Mouse (Mus musculus) activated CD4-positive, CD25-positive, alpha-beta regulatory T cell, adult 9 weeks (primary cell): Measurements from ENCODE around the gene Supt4a. TPM values are rescaled to one million over a fixed set of nuclear protein-coding genes. Genes with fewer than 3 reads are reported as not detected.

Experiments
- polyA plus RNA-seq: library from polyadenylated mRNA; unstranded; fragments of 100-300 nt; shearing (Covaris generic); gene quantifications from one replicate; pipeline ENCODE4 v1.2.1, GENCODE M21; 2017

The Supt4a gene
- polyA plus RNA-seq: 518 TPM

GRCm38 (mm10) chr11:87737175-87737740 is at the start of gene Supt4a:
Gene Supt4a, plus strand, starts transcription at chr11:87737552.

DNA sequence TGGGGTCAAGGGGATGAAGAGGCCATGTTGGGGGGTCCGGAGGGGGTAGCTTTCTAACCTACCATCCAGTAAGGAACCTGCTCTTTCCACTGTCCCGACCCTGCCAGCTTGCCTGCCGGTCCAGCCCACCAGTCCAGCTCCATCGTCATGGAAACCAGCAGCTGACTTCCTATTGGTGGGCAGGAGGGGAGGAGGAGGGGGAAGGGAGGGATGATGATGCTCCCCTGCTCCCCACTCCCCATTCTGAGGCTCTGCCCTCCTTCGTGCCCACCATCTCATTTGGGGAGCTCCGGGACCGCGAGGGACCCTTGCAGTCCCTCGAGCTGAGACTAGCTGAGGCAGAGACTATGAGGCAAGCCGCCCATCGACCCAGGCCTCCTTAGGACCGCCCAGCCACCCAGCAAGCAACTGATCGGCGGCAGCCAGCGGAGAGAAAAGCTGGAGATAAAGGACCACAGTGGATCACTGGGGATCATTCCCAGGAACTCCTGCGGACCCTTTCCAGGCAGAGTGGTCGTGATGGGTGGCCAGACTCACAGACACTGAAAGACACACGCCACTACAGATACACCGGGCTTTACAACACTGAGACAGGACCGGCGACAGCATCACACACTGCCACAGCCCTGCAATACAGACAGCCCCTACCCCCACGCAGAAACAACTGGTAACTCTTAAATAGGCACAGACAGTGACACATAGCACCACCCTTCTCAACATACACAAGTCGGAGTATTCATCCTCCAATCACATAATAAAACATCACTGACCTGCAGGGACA is 23.1 kb downstream of the Supt4a start, which contains the start of gene Tspoap1:
Gene Tspoap1 (plus strand): TSS at position 241 of the 781 bp plus-strand sequence.

Other genes starting within 250 kb of the Supt4a start
- not detected for gene Gm11492, start 170.9 kb upstream of the Supt4a start, polyA plus RNA-seq
- gene Sept4, start 168.6 kb upstream of the Supt4a start, polyA plus RNA-seq: 1.2 TPM
- gene Mtmr4, start 145.4 kb upstream of the Supt4a start, polyA plus RNA-seq: 39.1 TPM
- not detected for gene Hsf5, start 120.4 kb upstream of the Supt4a start, polyA plus RNA-seq
- gene Rnf43, start 74.8 kb upstream of the Supt4a start, polyA plus RNA-seq: 44.6 TPM
- gene Tspoap1, start 23.0 kb downstream of the Supt4a start, polyA plus RNA-seq: 6.9 TPM
- gene Mpo, start 56.0 kb downstream of the Supt4a start, polyA plus RNA-seq: not detected
- gene Lpo, start 90.7 kb downstream of the Supt4a start, polyA plus RNA-seq: not detected
- 15.2 TPM for gene Mks1, start 115.7 kb downstream of the Supt4a start, polyA plus RNA-seq
- gene Epx, start 138.0 kb downstream of the Supt4a start, polyA plus RNA-seq: not detected
- not detected for gene Olfr462, start 154.7 kb downstream of the Supt4a start, polyA plus RNA-seq
- gene Olfr463, start 159.8 kb downstream of the Supt4a start, polyA plus RNA-seq: not detected
- not detected for gene Olfr464, start 183.4 kb downstream of the Supt4a start, polyA plus RNA-seq
- 8.5 TPM for gene Dynll2, start 250.0 kb downstream of the Supt4a start, polyA plus RNA-seq